Mouse (Mus musculus): ENCODE measurements around the gene Gm10490.

GRCm38 (mm10) chrX:7883841-7884567 is 25.3 kb upstream of the Gm10490 start, which contains the start of gene Slc35a2:
- TF ChIP-seq POLR2A (IDR thresholded peaks at IDR 0.05; ENCODE audit: borderline replicate concordance, low read depth, low read length), result no peak
- no peak for TF ChIP-seq CTCF (IDR thresholded peaks at IDR 0.05; ENCODE audit: low read depth, low read length)

All from bone marrow macrophage, adult 2 months (primary cell).